Mouse (Mus musculus) Muller cell, postnatal 12 days (primary cell): ENCODE measurements around the gene Dusp6.

ENCODE experiments used
- DNase-seq: peaks from one replicate; pipeline ENCODE4 v3.0.0-alpha.2; 2015; ENCODE audit errors: inconsistent ontology term

Gene Dusp6

GRCm38 (mm10) chr10:99271016-99271415, 8.0 kb downstream of the Dusp6 start:
- no peak for DNase-seq

DNA sequence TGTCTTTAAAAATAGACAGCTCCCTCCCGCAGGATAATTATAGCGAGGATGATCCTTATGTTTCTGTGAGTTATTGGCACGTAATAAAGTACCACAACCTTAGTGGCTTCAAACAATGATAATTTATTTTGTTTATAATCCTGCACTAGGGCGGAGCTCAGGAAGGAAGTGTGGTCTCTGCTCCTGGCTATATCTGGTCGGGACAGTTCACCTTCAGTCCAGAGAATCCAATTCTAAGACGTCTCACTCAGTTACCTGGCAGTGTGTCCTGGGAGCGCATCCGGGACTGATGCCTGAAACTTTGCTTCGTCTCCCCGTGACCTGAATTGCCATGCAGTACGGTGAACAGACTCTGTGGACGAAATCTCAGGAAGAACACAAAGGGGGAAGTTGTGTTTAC, 10.0 kb downstream of the Dusp6 start:
- no peak for DNase-seq

DNA sequence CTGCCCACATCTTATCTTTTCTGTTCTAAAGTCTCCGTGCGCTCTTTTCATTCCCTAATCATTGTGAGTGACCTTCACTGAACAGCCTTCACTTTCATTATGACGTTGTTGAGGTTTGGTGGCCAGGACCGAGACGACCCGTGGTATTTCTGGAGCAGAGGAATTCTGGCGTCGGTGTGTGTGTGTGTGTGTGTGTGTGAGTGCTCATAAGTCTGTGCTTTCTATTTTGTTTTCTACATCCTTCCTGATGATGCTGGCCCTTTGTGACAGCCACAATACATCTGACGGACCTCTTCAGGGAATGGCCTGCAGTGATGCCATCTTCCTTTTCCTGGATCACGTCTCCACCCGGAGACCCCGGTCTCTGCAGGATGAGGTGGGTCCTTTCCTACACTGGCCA, 11.6 kb downstream of the Dusp6 start:
- DNase-seq = no peak

DNA sequence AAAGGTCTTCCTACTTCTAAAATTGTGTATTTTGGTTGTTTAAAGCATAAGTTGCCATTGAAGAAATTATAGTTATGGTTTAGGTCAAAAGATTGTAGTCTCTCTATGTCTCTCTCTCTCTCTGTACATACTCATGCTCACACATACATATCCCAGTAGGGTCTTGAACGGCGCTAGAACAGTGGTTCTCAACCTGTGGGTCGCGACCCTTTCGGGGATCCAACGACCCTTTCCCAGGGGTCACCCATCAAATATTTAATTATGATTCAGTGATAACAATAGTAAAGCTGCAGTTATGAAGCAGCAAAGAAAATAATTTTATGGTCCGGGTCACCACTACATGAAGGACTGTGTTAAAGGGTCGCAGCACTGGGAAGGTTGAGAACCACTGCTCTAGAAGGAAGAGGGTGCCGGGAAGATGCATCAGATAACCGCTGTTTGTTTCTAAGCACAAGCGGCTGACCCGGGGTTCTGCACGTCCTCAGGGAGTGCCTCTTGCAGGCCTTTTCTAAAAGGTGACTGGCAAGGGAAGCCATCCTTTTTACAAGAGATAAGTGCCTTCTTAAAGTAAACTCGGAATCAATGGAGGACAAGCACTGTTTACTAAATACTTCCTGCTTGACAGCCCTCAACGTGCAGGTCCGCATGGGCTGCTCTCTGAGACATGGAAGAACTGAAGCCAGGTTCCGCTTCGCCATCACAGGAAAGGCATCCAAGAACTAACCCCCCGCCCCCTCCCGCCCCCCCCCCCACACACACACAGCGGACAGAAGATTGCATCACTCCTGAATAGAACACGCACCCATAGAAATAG, 16.2 kb downstream of the Dusp6 start:
- no peak for DNase-seq

GRCm38 (mm10) chr10:99283981-99284385, 21.0 kb downstream of the Dusp6 start:
- DNase-seq = peak; percentile 83

DNA sequence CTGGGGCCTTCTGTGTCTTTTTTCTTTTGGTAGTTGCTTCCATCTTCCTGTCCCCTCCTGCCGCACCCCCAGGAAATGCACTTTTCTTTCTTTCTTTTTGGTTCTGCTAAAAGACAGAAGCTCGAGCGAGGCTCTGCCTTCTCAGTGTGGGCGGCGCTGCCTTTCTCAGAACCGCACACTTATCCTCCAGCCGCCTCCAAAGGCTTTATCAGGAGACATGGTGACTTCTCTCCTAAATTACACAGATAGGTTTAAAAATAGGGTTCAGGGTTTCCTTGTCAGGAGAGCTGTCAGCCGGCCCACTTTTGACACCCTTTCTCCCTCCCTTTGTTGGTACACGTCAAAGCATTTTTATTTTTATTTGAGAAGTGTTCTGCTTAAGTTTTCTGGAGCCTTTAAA, 21.9 kb downstream of the Dusp6 start:
- DNase-seq = no peak

GRCm38 (mm10) chr10:99285759-99286158, 22.7 kb downstream of the Dusp6 start:
- DNase-seq = peak; percentile 82

GRCm38 (mm10) chr10:99286213-99286612, 23.2 kb downstream of the Dusp6 start:
- no peak for DNase-seq

- peak; percentile 57 for DNase-seq
Observed at GRCm38 (mm10) chr10:99286787-99287186, 23.8 kb downstream of the Dusp6 start.

- DNase-seq = no peak
Observed at GRCm38 (mm10) chr10:99287206-99287605, 24.2 kb downstream of the Dusp6 start.

DNA sequence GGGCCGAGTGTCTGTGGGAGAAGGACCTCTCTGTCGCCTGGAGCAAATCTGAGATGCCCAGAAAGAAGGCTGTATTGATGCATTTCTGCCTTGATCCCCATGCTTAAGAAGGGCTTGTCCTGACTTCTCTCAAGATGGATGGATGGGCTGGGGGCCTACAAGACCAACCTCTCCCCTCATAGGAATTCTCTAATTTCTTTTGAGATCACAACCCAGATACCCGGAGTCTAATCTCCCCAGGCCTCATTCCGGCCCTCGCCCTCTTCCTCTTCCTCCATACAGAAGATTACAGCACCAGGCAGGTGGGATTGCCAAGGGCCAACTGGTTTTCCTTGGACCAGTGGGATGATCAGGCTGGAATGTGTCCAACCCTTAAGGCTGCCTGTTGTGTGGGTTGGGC, 26.1 kb downstream of the Dusp6 start:
- no peak for DNase-seq

DNA sequence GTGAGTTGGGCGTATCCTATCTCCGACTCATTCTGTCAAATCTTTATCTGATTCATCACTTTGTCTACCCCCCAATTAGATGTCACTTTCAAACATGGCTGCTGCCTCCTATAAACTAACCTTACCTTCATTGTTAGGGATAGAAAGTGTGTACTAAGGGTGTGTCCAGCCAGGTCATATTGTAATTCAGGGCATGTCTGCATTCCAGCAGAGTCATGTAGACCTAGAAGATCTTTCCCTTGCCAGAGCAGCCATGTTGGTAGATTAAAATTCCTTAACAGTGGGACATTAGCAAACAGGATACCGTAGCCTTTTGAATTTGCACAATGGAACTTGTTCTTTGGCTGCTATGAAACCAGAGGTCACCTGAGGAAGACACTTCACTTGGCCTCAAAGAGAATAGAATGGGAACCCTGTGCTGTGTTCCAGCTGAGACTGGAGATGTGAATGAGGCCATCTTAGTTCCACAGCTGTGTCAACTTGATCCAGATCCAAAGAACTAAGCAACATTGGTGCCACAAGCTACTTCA, 30.1 kb downstream of the Dusp6 start:
- DNase-seq = peak; percentile 36

DNA sequence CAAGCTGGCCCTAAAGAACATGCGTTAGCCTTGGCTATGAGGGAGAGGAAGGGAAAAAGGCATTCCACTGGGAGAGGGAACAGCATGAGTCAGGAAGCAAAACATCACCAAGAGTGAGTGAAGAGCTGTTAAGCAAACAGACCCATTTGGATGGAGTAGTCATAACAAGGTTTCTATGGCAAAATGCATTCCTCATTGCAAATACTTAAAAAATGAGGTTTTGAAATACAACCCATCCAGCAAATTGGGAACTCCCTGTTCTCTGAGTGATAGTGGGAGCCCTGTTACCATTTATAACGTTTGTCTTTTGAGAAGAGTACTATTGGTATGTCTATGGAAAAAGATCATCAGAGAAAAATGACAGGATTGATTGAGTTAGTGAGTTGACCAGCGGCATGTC, 34.7 kb downstream of the Dusp6 start:
- DNase-seq = peak; percentile 54

DNA sequence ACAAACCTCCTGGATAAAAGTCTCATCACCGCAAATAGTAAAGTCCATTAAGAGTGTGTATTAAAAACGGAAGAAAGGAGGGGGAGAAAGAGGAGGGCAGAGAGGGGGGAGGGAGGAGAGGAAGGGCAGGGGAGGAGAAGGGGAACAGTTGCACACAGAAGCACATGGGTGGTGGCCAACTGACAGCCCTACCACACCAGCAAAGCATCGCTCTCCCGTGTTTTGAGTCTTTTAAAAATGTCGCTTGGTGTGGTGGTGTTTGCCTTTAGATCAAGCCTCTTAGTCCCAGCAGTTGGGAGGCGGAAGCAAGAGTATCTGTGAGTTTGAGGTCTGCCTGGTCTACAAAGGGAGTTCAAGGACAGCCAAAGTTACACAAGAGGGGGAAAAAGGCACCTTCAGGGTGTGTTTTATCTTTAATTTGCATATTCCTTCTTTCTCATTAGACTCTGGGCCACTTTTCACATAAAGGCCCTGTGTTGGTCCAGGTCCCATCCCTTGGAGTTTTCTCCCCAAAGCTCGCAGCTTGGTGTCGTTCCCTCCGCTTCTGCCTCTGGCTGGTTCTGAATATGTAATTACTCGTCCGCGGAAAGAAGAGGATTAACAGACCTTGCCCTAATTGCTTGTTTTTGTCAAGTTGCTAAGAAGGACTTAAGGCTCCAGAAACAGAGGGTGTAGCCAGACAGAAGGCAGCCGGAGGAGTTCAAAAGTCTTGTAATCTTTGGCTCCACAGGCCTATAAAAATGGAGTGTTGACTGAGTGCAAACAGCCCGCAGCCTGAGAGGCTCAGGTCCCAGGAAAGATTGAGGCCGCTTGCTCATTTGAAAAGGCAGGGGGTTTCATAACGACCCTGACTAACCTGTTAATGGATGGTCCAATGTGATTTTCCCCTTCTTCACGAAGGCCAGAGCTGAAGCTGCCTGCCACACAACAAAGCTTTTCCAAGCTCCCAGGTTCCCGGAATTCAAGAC, 35.6 kb downstream of the Dusp6 start:
- DNase-seq = peak; percentile 25

GRCm38 (mm10) chr10:99299303-99299702, 36.3 kb downstream of the Dusp6 start:
- DNase-seq = no peak

GRCm38 (mm10) chr10:99302051-99302450, 39.0 kb downstream of the Dusp6 start:
- DNase-seq = no peak

DNA sequence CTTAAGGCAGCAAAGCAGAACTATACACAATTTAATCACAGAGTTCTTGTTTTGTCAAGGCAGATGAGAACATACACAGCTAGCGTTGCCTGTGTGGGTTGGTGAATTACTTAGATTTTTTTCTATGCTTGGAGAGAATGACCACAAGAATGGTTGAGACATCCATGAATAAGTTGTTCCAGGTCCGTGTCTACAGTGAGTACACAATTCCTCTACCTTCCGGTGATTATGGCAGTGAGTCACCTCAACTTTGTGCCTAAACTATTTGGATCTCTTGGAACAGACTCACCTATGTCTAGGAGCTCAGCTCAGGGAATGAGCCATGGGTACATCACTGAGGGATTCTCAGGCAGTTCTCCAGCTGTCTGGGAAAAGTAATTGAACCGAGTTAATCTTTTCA, 45.8 kb downstream of the Dusp6 start:
- no peak for DNase-seq

DNA sequence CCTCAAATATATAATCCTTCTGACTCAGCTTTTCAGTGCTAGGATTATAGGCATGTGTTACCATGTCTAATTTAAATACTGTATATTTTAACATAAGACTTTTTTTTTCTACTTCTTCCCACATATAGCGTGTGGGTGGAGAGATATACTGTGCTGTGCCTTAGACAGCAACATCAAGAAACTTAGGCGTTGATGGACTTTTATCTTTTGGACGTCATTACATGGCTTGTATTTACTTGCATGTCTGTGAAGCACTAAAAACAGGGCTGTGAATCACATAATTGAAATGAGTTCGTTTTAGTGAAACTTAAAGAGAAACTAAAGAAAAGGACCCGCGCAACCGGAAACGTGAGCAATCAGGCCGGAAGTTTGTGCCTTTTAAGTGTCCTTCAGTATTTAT, 46.6 kb downstream of the Dusp6 start:
- DNase-seq = no peak

- no peak for DNase-seq
Observed at GRCm38 (mm10) chr10:99310204-99310603, 47.2 kb downstream of the Dusp6 start.

DNA sequence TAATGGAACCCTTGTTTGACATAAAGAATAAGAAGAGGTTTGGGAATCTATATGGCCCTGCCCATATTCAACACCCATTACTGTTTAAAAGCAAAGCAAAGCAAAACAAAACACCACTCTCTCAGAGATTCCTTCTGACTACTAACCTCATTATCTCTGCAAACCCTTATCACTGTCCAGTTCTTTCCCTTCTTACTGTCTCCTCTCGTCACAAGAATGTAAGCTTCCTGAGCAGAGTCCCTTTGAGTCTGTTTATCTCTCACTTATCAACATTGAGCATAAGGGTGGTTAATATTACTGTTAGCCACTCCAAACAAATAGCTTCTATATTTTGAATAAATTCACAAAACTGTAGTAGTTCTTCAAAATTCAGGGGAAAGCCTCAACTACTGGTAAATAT, 48.9 kb downstream of the Dusp6 start:
- no peak for DNase-seq

DNA sequence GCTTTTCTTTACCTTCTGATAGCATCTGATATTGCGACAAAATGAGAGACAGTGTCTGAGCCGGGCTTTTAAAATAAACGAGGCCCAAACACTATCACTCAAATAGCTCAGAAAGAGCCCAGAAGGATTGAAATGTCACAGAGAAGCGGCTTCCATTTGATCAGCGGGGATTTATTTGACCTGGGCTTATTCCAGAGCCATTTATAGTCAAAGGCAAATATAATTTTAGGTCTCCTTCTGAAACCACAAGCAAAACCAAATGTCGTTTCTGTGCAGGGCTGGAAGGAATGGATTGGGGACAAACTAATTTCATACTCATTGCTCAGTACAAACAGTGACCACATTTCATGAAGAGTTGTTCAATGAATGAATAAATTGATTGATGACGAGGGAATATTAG, 51.3 kb downstream of the Dusp6 start:
- DNase-seq = no peak

DNA sequence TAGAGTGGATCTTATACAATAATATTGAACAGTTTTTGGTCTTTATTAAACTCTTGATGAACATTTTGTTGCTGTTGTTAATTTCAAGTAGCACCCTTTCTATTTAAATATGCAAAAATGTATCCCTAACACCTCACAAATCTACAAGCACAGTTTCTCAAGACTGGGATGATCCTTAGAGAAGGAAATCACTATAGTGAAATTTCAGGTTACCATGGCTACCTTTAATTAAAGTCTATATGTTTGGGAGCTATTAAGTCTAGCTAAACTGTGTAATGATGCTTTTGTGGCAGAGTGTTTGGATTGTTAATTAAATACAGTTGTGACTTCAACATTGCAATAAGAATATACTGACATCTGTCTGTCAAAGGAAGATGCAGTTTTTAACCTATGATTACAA, 54.0 kb downstream of the Dusp6 start:
- DNase-seq = no peak
